8 mouse cellular contexts compared by ENCODE assay signal in the genomic region with DNA sequence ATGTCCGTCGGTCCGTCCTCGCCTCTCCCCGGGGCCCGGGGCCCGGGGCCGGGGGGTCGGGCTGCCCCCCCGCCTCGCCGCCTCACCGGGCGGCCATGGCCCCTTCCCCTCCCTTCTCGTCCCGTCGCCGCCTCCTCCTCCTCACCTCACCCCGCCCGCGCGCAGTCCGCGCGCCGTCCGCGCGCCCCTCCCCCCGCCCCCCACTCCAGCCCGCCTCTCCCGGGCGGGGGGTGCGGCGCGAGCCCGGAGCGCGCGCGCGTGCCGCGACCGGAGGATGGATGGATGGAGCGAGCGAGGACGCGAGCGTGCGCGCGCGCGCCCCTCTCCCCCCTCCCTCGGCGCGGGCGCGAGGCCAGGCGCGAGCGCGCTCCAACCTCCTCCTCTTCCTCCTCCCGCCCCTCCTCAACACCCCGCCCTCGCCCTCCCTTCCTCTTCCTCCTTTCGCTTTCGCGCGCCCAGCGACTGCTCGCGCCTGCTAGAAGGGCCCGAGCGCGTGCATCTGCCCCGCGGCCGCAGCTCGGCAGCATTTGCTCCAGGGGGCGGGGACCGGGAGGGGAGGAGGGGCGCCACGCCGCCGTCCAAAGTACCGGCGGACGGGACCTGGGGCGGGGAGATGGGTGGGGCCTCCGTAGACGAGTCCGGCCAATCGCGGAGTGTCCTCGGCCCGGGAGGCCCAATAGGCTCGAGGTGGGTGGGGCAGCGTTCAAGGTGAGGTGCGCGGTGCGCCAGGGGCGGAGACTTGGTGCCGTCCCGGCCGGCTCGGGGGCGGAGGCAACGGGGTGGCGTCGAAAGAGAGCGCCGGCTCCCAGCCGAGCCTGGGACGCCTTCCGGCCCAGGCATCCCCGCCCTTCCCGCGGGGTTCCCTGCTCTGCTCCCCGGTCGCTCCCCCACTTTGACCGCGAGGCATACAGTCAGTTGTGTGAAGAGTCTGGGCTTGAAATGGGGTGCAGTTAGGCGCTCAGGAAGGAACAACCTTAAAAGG. TPM values are rescaled to one million over a fixed set of nuclear protein-coding genes. Genes with fewer than 3 reads are reported as not detected.
DNase-seq lines count a peak whose midpoint lies in the region; ATAC-seq and TF ChIP-seq lines count a peak whose summit lies in the region.

Gene Atxn7l3 (minus strand): TSS at position 141 of the 982 bp plus-strand sequence.

- H3K27ac ChIP-seq in heart, embryonic 12.5 days (ENCODE audit: poor library complexity, severe bottlenecking): peak within 1 kb of the TSS; percentile 99
- peak within 1 kb of the TSS; percentile 96 for H3K27ac ChIP-seq in kidney, postnatal 0 days
- H3K27ac ChIP-seq in liver, embryonic 11.5 days (ENCODE audit: low read depth, low read length): peak within 1 kb of the TSS; percentile 100
- peak within 1 kb of the TSS; percentile 100 for H3K27ac ChIP-seq in stomach, embryonic 14.5 days (ENCODE audit: low read length)

- WGBS in heart, embryonic 12.5 days: under 1% methylated on average over 84 of the region's 125 CpGs
- WGBS in kidney, postnatal 0 days: under 1% methylated on average over 71 of the region's 125 CpGs
- under 1% methylated on average over 86 of the region's 125 CpGs for WGBS in liver, embryonic 11.5 days
- WGBS in stomach, embryonic 14.5 days: under 1% methylated on average over 74 of the region's 125 CpGs

- peaks cover 2% of the 10 kb centered on the region; the same call in 1 of the 2 replicates for H3K9me3 ChIP-seq in erythroblast, embryonic 14.5 days (ENCODE audit: control insufficient read depth, low read length)
- peaks cover 4% of the 10 kb centered on the region; the same call in 1 of the 2 replicates for H3K9me3 ChIP-seq in heart, embryonic 12.5 days (replicated peaks)
- H3K9me3 ChIP-seq in kidney, postnatal 0 days (replicated peaks; ENCODE audit: low read length): no peaks in the 10 kb centered on the region
- H3K9me3 ChIP-seq in liver, embryonic 11.5 days (ENCODE audit: control insufficient read depth, low read length): no peaks in the 10 kb centered on the region
- H3K9me3 ChIP-seq in stomach, embryonic 14.5 days (ENCODE audit: control insufficient read depth, low read depth, low read length): no peaks in the 10 kb centered on the region

- DNase-seq in brain, embryonic 14.5 days (ENCODE audit: low read depth): peak; percentile 99
- peak; percentile 99 for DNase-seq in kidney, postnatal 0 days (ENCODE audit: low spot score)
- peak; percentile 98 for DNase-seq in liver, embryonic 11.5 days (ENCODE audit: low spot score)
- DNase-seq in naive thymus-derived CD4-positive, alpha-beta T cell, adult 2 months (ENCODE audit: low read depth): peak; percentile 98

- H3K4me1 ChIP-seq in erythroblast, embryonic 14.5 days (ENCODE audit: control insufficient read depth): peaks cover 47% of the 10 kb centered on the region
- H3K4me1 ChIP-seq in heart, embryonic 12.5 days (replicated peaks): peaks cover 20% of the 10 kb centered on the region
- peaks cover 11% of the 10 kb centered on the region; the same call in 1 of the 2 replicates for H3K4me1 ChIP-seq in kidney, postnatal 0 days (replicated peaks; ENCODE audit: insufficient read depth, low read length)
- peaks cover 20% of the 10 kb centered on the region for H3K4me1 ChIP-seq in liver, embryonic 11.5 days (replicated peaks; ENCODE audit: control insufficient read depth, insufficient read depth, low read length)
- peaks cover 8% of the 10 kb centered on the region for H3K4me1 ChIP-seq in stomach, embryonic 14.5 days (ENCODE audit: control insufficient read depth, insufficient read depth, low read length)

- peaks cover 21% of the 10 kb centered on the region for H3K36me3 ChIP-seq in C2C12 (ENCODE audit: control insufficient read depth, insufficient read depth)
- peaks cover 36% of the 10 kb centered on the region for H3K36me3 ChIP-seq in erythroblast, embryonic 14.5 days (ENCODE audit: control insufficient read depth)
- peaks cover 25% of the 10 kb centered on the region for H3K36me3 ChIP-seq in heart, embryonic 12.5 days
- H3K36me3 ChIP-seq in kidney, postnatal 0 days (ENCODE audit: insufficient read depth, low read length): peaks cover 20% of the 10 kb centered on the region
- H3K36me3 ChIP-seq in liver, embryonic 11.5 days (ENCODE audit: control insufficient read depth, insufficient read depth, low read length): peaks cover 19% of the 10 kb centered on the region
- H3K36me3 ChIP-seq in stomach, embryonic 14.5 days (ENCODE audit: control insufficient read depth, insufficient read depth, low read length): peaks cover 17% of the 10 kb centered on the region

- ATAC-seq in heart, embryonic 12.5 days (ENCODE audit: insufficient number of reproducible peaks, low FRiP score): peak; percentile 96
- ATAC-seq in kidney, postnatal 0 days (replicated peaks; ENCODE audit: low FRiP score, low read depth): peak; percentile 93
- peak; percentile 92 for ATAC-seq in liver, embryonic 11.5 days (replicated peaks; ENCODE audit: low FRiP score)
- peak; percentile 94 for ATAC-seq in stomach, embryonic 14.5 days (ENCODE audit: insufficient number of reproducible peaks, insufficient read depth, low FRiP score, low read depth)

- TF ChIP-seq POLR2A in brain, embryonic 14.5 days (IDR thresholded peaks at IDR 0.05; ENCODE audit: borderline replicate concordance, extremely low read depth, insufficient read depth, insufficient read length, poor library complexity, severe bottlenecking): peak; percentile 92

- peaks cover 27% of the 10 kb centered on the region for H3K79me2 ChIP-seq in C2C12 (ENCODE audit: control insufficient read depth, insufficient read depth)

- peaks cover 24% of the 10 kb centered on the region for H3K79me3 ChIP-seq in C2C12 (ENCODE audit: low read depth)

- H3ac ChIP-seq in C2C12 (ENCODE audit: control insufficient read depth, insufficient read length, low read depth): peak within 1 kb of the TSS; percentile 98

- TF ChIP-seq CTCF in C2C12 (IDR thresholded peaks at IDR 0.05; ENCODE audit: control insufficient read depth, insufficient read depth, insufficient read length): no peak
- no peak for TF ChIP-seq CTCF in brain, embryonic 14.5 days (IDR thresholded peaks at IDR 0.05; ENCODE audit: borderline replicate concordance, extremely low read depth, insufficient read depth, insufficient read length)
- TF ChIP-seq CTCF in kidney, postnatal 0 days (IDR thresholded peaks at IDR 0.05; ENCODE audit: low read depth): no peak

- peak within 1 kb of the TSS; percentile 87 for H3K4me2 ChIP-seq in heart, embryonic 12.5 days
- peak within 1 kb of the TSS; percentile 69 for H3K4me2 ChIP-seq in kidney, postnatal 0 days (ENCODE audit: low read length)
- peak within 1 kb of the TSS; percentile 67 for H3K4me2 ChIP-seq in liver, embryonic 11.5 days
- peak within 1 kb of the TSS; percentile 80 for H3K4me2 ChIP-seq in stomach, embryonic 14.5 days (replicated peaks; ENCODE audit: low read depth, low read length)

- peak within 1 kb of the TSS; percentile 95 for H3K9ac ChIP-seq in heart, embryonic 12.5 days
- peak within 1 kb of the TSS; percentile 88 for H3K9ac ChIP-seq in kidney, postnatal 0 days (ENCODE audit: low read depth, low read length)
- peak within 1 kb of the TSS; percentile 67 for H3K9ac ChIP-seq in liver, embryonic 11.5 days (ENCODE audit: low read depth, low read length)
- peak within 1 kb of the TSS; percentile 77 for H3K9ac ChIP-seq in stomach, embryonic 14.5 days (replicated peaks; ENCODE audit: low read depth, low read length)

- H3K27me3 ChIP-seq in C2C12 (ENCODE audit: control insufficient read depth, insufficient read depth, insufficient read length): no peaks in the 10 kb centered on the region
- H3K27me3 ChIP-seq in erythroblast, embryonic 14.5 days (ENCODE audit: control insufficient read depth): no peaks in the 10 kb centered on the region
- no peaks in the 10 kb centered on the region for H3K27me3 ChIP-seq in heart, embryonic 12.5 days (replicated peaks)
- H3K27me3 ChIP-seq in kidney, postnatal 0 days (ENCODE audit: insufficient read depth, low read length): no peaks in the 10 kb centered on the region
- H3K27me3 ChIP-seq in liver, embryonic 11.5 days (replicated peaks; ENCODE audit: control insufficient read depth, insufficient read depth, low read length): no peaks in the 10 kb centered on the region
- H3K27me3 ChIP-seq in stomach, embryonic 14.5 days (ENCODE audit: control insufficient read depth, insufficient read depth, low read length): no peaks in the 10 kb centered on the region

- H3K4me3 ChIP-seq in C2C12 (ENCODE audit: insufficient read depth, poor library complexity, severe bottlenecking): peak within 1 kb of the TSS; percentile 89
- H3K4me3 ChIP-seq in erythroblast, embryonic 14.5 days (replicated peaks): peak within 1 kb of the TSS; percentile 84
- peak within 1 kb of the TSS; percentile 90 for H3K4me3 ChIP-seq in heart, embryonic 12.5 days
- H3K4me3 ChIP-seq in kidney, postnatal 0 days (replicated peaks; ENCODE audit: low read depth, low read length): peak within 1 kb of the TSS; percentile 83
- H3K4me3 ChIP-seq in liver, embryonic 11.5 days (ENCODE audit: low read depth, low read length): peak within 1 kb of the TSS; percentile 77
- peak within 1 kb of the TSS; percentile 68 for H3K4me3 ChIP-seq in stomach, embryonic 14.5 days (ENCODE audit: low read depth, low read length)

TF ChIP-seq in C2C12, 6 proteins besides CTCF, POLR2A, EP300 and RAD21:
- TF ChIP-seq MAX (IDR thresholded peaks at IDR 0.05) (peak; percentile 92), FOSL1 (IDR thresholded peaks at IDR 0.05; ENCODE audit: insufficient read depth, low read length, poor library complexity, severe bottlenecking) (no peak)
TF ChIP-seq in C2C12: peak in this region for 1.

RNA-seq across cellular contexts. Expression of gene Atxn7l3, which starts in this region (rescaled TPM):
- polyA plus RNA-seq in C2C12 (2012; fragmentation: generic; extraction: Trizol): 33.9 TPM
- 116 and 130 TPM in 2 replicates for polyA plus RNA-seq in brain, embryonic 14.5 days (2012; rRNA removed)
- polyA plus RNA-seq in erythroblast, embryonic 14.5 days (2012): 4.5 and 6.0 TPM in 2 replicates
- 10.9 and 11.8 TPM in 2 replicates for polyA plus RNA-seq in heart, embryonic 12.5 days (2016; fragmentation: Nextera tagmentation; extraction: Ambion mirVana)
- 9.6 and 9.7 TPM in 2 replicates for polyA plus RNA-seq in kidney, postnatal 0 days (2015; fragmentation: Nextera tagmentation; extraction: Ambion mirVana)
- 11.4 and 14.7 TPM in 2 replicates for polyA plus RNA-seq in liver, embryonic 11.5 days (2014; fragmentation: Nextera tagmentation; extraction: Ambion mirVana)
- 18.7 and 19.0 TPM in 2 replicates for polyA plus RNA-seq in stomach, embryonic 14.5 days (2014; fragmentation: Nextera tagmentation; extraction: Ambion mirVana)

Comparison
In these comparisons a context has a peak if more than half of its experiments do, and no peak if none do; other contexts are left out.
1. Peak in every context shown above with its lines: DNase-seq, ATAC-seq, H3K4me3 ChIP-seq and H3K27ac ChIP-seq.